Mouse (Mus musculus): ENCODE measurements at regions not wholly inside any gene's neighbourhood (a gene's known extent, or its start where the extent isn't known, plus 50 kb on each side); places are given as distances from the start of the nearest gene placed in this dataset.

GRCm38 (mm10) chr10:8020916-8021705 lies 65.1 kb upstream of the Tab2 start:
- no peak for DNase-seq (ENCODE audit: low read depth, low spot score)

- DNase-seq (ENCODE audit: low read depth, low spot score): no peak
Measured at GRCm38 (mm10) chr10:8020113-8020512, 64.1 kb upstream of the Tab2 start.

DNA sequence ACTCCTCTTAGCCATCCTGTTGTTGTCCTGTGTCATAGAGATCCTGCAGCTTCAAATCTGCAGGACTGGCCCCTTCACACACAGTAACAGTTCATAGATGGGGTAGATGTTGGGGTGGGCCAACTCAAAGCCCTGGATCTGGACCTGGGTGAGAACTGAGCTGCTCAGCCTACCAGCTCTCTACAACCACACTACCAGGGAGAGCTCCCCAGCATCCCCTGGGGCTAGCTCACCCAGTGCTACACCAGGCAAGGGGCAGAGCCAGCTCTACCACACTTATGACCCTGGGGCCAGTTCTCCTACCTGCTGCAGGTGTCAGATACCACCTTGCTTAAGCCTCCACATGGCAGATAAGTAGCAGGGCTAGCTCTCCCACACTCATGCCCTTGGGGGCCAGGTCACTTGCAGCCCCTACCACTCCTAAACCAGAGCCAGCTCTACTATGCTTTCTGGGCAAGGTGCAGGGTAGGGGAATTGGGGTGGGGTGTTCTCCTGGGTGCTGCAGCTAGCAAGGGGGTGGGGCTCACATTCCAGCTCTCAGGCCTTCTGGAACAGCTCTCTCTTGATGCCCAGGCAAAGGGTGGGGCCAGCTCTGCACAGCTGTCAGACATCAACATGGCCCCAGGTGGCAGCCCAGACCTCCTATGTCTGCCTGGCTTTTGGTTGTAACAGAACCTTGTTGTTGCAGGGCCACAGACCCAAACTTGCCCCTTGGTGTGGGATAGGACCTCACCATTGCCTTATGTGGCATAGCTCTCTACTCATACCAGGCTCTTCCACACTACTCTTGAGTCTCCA lies 62.4 kb upstream of the Tab2 start:
- DNase-seq (ENCODE audit: low read depth, low spot score): no peak

GRCm38 (mm10) chr10:8016741-8017140 lies 60.7 kb upstream of the Tab2 start:
- DNase-seq (ENCODE audit: low read depth, low spot score): no peak

DNA sequence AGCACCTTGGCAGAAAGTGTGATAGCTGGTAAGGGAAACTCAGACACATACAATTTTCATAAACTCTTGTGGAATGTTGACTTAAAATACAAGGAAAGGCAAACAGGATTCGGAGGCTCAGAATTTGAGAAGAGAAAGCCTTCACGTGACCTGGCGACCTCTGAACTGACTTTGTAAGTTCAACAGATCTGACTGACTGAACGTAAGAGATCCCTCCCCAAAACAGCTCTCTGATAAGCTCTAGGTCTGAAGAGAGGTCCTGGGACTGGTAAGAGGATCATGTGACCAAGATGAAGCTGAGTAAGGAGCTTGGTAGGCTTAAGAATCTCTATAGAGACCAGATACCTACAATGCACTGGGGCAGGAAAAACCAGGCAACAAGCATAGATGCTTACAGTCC lies 55.7 kb upstream of the Tab2 start:
- no peak for DNase-seq (ENCODE audit: low read depth, low spot score)

DNA sequence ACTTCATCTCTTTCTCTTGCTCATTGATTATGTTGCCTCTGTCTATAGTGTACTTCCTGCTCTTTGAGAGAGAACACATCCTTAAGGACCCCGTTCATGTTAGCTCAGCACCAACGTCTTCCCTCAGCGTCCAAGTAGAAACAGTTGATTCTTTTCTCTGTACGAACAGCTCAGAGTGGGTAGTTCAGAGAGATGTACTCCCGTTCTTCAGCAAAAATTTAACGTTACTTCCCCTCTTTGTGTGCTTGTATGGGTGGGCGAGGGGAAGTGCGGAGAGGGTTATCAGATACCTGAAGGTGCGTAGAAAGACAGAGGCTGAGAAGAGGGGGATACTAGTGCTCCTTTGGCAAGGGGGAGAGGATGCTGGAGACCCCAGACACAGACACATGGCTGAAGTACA lies 55.1 kb upstream of the Tab2 start:
- DNase-seq (ENCODE audit: low read depth, low spot score): no peak

GRCm38 (mm10) chr10:8009855-8010254 lies 53.8 kb upstream of the Tab2 start:
- DNase-seq (ENCODE audit: low read depth, low spot score): no peak

- no peak for DNase-seq (ENCODE audit: low read depth, low spot score)
Measured at GRCm38 (mm10) chr10:8007990-8008368, 51.9 kb upstream of the Tab2 start.

DNA sequence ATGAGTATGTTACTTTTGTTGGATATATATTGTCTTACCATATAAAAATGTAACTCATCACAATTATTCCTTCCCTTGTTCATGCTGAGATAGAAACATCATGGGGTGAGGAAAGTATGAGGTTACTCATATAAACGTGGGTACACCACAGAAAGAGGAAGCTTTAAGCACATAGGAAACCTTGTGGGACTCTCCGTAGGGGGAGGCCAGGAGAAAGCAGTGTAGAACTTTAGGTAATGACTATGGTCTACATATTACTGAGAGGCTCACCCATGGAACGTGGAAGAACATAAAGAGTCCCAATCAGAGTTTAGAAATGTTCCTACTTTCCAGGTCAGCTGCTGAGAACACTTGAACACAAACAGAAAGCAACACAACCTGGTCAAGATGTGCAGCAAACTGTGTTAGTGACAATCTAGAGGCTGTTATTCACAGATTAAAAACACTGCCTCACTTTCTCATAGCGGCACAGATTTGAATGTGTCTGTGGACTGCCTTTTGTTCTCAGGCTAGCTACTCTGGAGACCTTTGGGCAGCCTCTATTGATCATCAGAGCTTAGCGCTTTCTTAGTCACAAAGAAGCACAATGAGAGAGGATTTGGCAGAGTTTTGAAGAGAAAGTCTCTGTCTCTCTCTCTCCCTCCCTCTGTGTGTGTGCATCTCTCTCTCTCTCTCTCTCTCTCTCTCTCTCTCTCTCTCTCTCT lies 51.4 kb upstream of the Tab2 start:
- DNase-seq (ENCODE audit: low read depth, low spot score): no peak
